Mouse (Mus musculus): ENCODE measurements around the gene Dusp16. TPM values are rescaled to one million over a fixed set of nuclear protein-coding genes. Genes with fewer than 3 reads are reported as not detected.

The Dusp16 gene
- polyA plus RNA-seq, 1 experiment from 2014 or later, result 21.1 TPM

DNA sequence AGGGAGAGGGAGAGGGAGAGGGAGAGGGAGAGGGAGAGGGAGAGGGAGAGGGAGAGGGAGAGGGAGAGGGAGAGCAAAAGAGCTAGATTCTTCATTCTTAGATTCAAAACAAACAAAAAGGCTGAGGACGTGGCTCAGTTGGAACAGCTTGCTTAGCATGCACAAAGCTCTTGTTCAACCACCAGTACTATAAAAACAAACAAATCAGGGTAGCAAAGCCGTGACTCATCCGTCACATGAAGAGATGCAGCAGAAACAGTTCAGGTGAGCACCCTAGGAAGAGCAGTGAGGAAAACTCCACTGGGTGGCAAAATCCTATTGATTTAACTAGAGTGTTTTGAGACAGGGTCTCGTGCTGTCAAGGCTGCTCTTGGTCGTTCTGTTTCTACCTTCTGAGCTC is 27.3 kb upstream of the Dusp16 start:
- ATAC-seq (ENCODE audit: low read depth), result no peak
- no peaks in the 10 kb centered on the region for H3K27me3 ChIP-seq (replicated peaks; ENCODE audit: control insufficient read depth, insufficient read depth, low read length)
- DNase-seq (ENCODE audit: low spot score), result peak; percentile 26
- no peaks in the 10 kb centered on the region for H3K9me3 ChIP-seq (ENCODE audit: control insufficient read depth, low read length)
- no peak overlapping the region for H3K9ac ChIP-seq (ENCODE audit: low read depth, low read length)
- WGBS, result 51% methylated on average over 5 of the region's 5 CpGs
- no peaks in the 10 kb centered on the region for H3K4me1 ChIP-seq (ENCODE audit: control insufficient read depth, insufficient read depth, low read length)
- no peak overlapping the region for H3K4me2 ChIP-seq (ENCODE audit: low read depth, low read length)
- no peak overlapping the region for H3K4me3 ChIP-seq (ENCODE audit: low read depth, low read length)
- H3K27ac ChIP-seq (replicated peaks; ENCODE audit: low read depth, low read length), result no peak overlapping the region
- H3K36me3 ChIP-seq (ENCODE audit: control insufficient read depth, insufficient read depth, low read length), result no peaks in the 10 kb centered on the region

DNA sequence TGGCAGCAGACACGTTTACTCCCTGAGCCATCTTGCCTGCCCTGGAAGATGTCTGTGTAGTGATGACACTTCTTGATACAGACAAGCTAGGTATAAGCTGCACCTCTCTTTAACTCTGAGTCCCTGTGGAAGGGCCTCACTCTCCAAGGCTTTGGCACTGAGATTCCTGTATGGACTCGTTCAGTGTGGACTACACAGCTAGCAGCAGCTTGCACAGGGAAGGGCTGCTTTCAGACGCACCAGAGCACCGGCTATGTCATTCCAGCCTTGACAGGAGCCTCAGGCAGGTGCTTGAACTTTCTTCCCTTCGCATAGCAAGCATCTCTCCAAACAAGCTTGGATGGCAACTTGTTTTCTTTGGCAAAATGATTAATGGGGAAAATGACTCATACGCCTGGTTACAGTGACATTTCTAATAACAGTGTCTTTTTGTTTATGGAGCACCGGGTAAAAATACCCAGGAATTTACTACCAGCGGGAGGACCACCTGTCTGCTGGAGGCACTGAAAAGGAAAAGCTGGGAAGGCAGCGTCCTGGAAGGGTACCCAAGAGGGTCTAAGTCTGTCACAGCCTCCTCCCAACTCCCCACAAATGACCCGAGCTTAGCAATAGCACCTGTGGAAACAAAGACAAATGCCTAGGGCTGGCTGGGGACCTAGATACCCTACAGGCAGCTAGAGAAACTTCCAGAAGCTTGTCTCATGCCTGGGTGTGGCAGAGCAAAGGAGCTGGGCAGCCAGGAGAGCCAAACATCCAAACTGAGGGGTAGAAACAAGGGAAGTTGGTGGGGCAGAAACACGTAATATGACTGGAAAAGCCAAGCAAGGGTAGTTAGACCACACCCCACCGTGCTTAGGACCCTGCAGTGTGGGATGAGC is 24.9 kb upstream of the Dusp16 start:
- Histone ChIP-seq H3K4me3 (ENCODE audit: low read depth, low read length) (no peak overlapping the region), H3K27ac (replicated peaks; ENCODE audit: low read depth, low read length) (0 out of 2 replicates have a peak overlapping the region, but pooled peaks have one; percentile 28), H3K4me2 (ENCODE audit: low read depth, low read length) (no peak overlapping the region), H3K9me3 (ENCODE audit: control insufficient read depth, low read length) (no peaks in the 10 kb centered on the region), H3K27me3 (replicated peaks; ENCODE audit: control insufficient read depth, insufficient read depth, low read length) (no peaks in the 10 kb centered on the region), H3K36me3 (ENCODE audit: control insufficient read depth, insufficient read depth, low read length) (no peaks in the 10 kb centered on the region), H3K4me1 (ENCODE audit: control insufficient read depth, insufficient read depth, low read length) (no peaks in the 10 kb centered on the region), H3K9ac (ENCODE audit: low read depth, low read length) (no peak overlapping the region)
- 53% methylated on average over 12 of the region's 12 CpGs for WGBS
- DNase-seq (ENCODE audit: low spot score) (peak; percentile 79), ATAC-seq (ENCODE audit: low read depth) (peak; percentile 73)

DNA sequence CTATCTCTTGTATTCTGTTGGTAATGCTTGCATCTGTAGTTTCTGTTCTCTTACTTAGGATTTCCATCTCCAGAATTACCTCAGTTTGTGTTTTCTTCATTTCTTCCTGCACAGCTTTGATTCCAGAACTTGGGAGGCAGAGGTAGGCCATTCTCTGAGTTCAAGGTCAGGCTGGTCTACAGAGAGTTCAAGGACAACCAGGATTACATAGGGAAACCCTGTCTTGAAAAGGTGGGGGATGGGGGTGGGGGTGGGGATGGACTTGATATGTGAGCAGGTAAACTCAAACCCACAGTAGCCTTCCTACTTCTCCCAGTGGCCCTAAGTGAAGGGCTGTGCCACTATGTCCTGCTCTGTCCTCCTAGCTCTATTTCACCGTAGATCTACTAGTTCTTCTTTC is 20.6 kb upstream of the Dusp16 start:
- Histone ChIP-seq H3K27me3 (replicated peaks; ENCODE audit: control insufficient read depth, insufficient read depth, low read length) (no peaks in the 10 kb centered on the region), H3K9ac (ENCODE audit: low read depth, low read length) (no peak overlapping the region), H3K36me3 (ENCODE audit: control insufficient read depth, insufficient read depth, low read length) (no peaks in the 10 kb centered on the region), H3K27ac (replicated peaks; ENCODE audit: low read depth, low read length) (no peak overlapping the region), H3K4me2 (ENCODE audit: low read depth, low read length) (no peak overlapping the region), H3K4me1 (ENCODE audit: control insufficient read depth, insufficient read depth, low read length) (no peaks in the 10 kb centered on the region), H3K4me3 (ENCODE audit: low read depth, low read length) (no peak overlapping the region), H3K9me3 (ENCODE audit: control insufficient read depth, low read length) (no peaks in the 10 kb centered on the region)
- WGBS, result 82% methylated on average over 1 of the region's 1 CpGs
- ATAC-seq (ENCODE audit: low read depth) (no peak), DNase-seq (ENCODE audit: low spot score) (no peak)

DNA sequence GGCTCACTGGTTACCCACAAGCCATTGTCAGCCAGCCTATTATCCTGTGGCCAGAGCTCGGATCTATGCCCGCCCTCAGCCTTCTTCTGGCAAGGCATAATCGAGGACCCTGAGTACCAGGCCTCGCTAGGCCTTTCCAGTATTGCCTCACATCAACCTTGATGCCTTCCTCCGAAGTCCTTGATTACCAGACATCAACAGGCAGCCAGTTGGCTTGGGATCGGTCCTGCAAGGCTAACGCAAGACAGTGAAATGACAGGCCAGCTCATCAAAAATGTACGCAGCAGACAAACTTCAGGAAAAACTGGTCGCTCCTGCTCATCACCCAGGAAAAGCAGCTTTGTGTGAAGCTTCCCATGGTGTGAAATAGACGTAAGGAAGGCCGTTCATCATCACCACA is 15.4 kb upstream of the Dusp16 start:
- no peak overlapping the region for H3K4me2 ChIP-seq (ENCODE audit: low read depth, low read length)
- WGBS, result 88% methylated on average over 11 of the region's 11 CpGs
- H3K27ac ChIP-seq (replicated peaks; ENCODE audit: low read depth, low read length), result no peak overlapping the region
- H3K27me3 ChIP-seq (replicated peaks; ENCODE audit: control insufficient read depth, insufficient read depth, low read length), result no peaks in the 10 kb centered on the region
- H3K36me3 ChIP-seq (ENCODE audit: control insufficient read depth, insufficient read depth, low read length), result no peaks in the 10 kb centered on the region
- no peak for DNase-seq (ENCODE audit: low spot score)
- ATAC-seq (ENCODE audit: low read depth), result no peak
- no peaks in the 10 kb centered on the region for H3K4me1 ChIP-seq (ENCODE audit: control insufficient read depth, insufficient read depth, low read length)
- no peak overlapping the region for H3K9ac ChIP-seq (ENCODE audit: low read depth, low read length)
- no peaks in the 10 kb centered on the region for H3K9me3 ChIP-seq (ENCODE audit: control insufficient read depth, low read length)
- no peak overlapping the region for H3K4me3 ChIP-seq (ENCODE audit: low read depth, low read length)

DNA sequence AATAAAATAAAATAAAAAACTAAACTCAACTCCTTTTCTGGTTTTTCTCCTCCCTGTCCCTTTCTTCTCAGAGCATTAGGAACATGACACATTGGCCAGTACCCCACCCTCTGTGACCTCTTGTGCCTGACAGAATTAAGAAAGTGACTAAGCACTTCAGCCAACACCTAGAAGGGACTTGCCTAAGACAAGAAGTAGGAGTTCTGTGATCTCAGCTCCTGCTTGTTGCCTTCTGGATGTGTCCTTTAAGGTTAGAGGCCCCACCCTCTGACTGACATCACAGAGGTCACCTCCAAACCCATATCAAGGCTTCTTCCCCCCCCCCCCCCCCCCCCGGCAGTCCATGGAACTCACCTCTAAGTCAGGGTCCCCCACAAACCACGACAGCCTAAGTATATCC is 14.7 kb upstream of the Dusp16 start:
- H3K27me3 ChIP-seq (replicated peaks; ENCODE audit: control insufficient read depth, insufficient read depth, low read length), result no peaks in the 10 kb centered on the region
- DNase-seq (ENCODE audit: low spot score) (no peak), ATAC-seq (ENCODE audit: low read depth) (no peak)
- H3K36me3 ChIP-seq (ENCODE audit: control insufficient read depth, insufficient read depth, low read length), result no peaks in the 10 kb centered on the region
- no peaks in the 10 kb centered on the region for H3K9me3 ChIP-seq (ENCODE audit: control insufficient read depth, low read length)
- WGBS, result 70% methylated on average over 1 of the region's 2 CpGs
- no peaks in the 10 kb centered on the region for H3K4me1 ChIP-seq (ENCODE audit: control insufficient read depth, insufficient read depth, low read length)
- no peak overlapping the region for H3K9ac ChIP-seq (ENCODE audit: low read depth, low read length)
- H3K4me2 ChIP-seq (ENCODE audit: low read depth, low read length), result no peak overlapping the region
- no peak overlapping the region for H3K4me3 ChIP-seq (ENCODE audit: low read depth, low read length)
- H3K27ac ChIP-seq (replicated peaks; ENCODE audit: low read depth, low read length), result no peak overlapping the region

DNA sequence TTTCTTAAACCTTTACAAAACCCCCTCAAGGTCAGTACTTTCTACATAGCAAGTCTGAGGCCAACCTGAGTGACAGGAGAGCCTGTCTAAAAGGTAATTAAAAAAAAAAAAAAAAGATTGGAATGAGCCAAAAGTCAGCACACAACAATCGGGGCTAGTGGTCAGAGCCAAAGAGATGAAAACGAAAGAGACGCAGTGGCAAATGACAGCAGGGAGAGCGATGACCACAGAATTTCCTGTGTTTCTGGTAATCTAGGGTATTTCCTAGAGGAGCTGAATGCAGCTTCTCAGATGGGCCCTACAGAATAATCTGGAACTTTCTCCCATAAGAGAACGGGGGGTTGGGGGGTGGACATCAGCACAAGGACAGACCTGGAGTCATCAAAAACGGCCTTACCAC is 13.7 kb upstream of the Dusp16 start:
- ATAC-seq (ENCODE audit: low read depth), result no peak
- no peak overlapping the region for H3K27ac ChIP-seq (replicated peaks; ENCODE audit: low read depth, low read length)
- no peaks in the 10 kb centered on the region for H3K27me3 ChIP-seq (replicated peaks; ENCODE audit: control insufficient read depth, insufficient read depth, low read length)
- no peak for DNase-seq (ENCODE audit: low spot score)
- no peak overlapping the region for H3K4me3 ChIP-seq (ENCODE audit: low read depth, low read length)
- no peaks in the 10 kb centered on the region for H3K36me3 ChIP-seq (ENCODE audit: control insufficient read depth, insufficient read depth, low read length)
- no peak overlapping the region for H3K9ac ChIP-seq (ENCODE audit: low read depth, low read length)
- no peaks in the 10 kb centered on the region for H3K4me1 ChIP-seq (ENCODE audit: control insufficient read depth, insufficient read depth, low read length)
- WGBS, result 87% methylated on average over 6 of the region's 6 CpGs
- no peak overlapping the region for H3K4me2 ChIP-seq (ENCODE audit: low read depth, low read length)
- no peaks in the 10 kb centered on the region for H3K9me3 ChIP-seq (ENCODE audit: control insufficient read depth, low read length)

DNA sequence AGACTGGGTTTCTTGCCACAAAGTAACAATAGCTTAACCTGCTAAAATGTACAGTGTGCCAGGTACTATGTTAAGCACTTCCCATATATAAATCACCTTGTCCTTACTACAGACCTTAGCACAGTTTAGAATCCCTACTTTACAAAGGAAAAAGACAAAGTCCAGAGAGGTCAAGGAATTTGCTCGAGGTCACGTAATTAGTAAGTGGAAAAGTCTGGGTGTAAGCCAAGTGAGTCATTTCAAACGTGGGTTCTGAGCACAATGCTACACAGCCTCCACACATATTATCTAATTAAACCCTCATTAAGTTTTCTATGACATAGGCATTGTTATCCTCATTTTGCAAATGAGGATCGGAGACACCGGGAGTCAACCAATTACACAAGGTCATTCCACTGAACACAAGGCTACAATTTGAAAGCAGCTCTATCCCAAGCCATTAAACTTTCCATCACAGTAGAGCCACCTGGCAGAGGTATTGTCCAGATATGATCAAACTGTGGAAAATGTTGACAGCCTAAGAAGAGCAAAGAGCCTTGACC is 12.4 kb upstream of the Dusp16 start:
- H3K36me3 ChIP-seq (ENCODE audit: control insufficient read depth, insufficient read depth, low read length), result no peaks in the 10 kb centered on the region
- no peaks in the 10 kb centered on the region for H3K4me1 ChIP-seq (ENCODE audit: control insufficient read depth, insufficient read depth, low read length)

DNA sequence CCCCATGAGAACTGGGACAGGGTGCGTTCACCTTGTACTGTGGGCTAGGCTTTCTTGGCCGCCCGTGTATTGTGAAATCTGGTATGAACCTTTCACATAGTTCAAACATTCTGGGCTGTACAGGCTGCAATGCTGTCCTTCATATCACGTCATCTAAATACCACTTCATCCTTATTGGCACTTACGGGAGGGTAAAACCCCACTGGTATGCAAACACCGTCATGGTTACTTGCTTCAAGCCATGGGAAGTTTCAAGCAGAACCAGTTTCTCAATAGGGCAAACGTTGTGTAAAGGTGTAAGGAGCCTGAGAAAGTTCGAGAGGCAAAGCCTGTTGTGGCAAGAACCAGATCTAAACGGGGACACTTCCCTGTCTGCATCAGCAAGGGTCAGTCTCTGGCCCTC is 10.2 kb upstream of the Dusp16 start:
- no peaks in the 10 kb centered on the region for H3K4me1 ChIP-seq (ENCODE audit: control insufficient read depth, insufficient read depth, low read length)
- no peak overlapping the region for H3K9ac ChIP-seq (ENCODE audit: low read depth, low read length)
- no peak overlapping the region for H3K4me3 ChIP-seq (ENCODE audit: low read depth, low read length)
- H3K4me2 ChIP-seq (ENCODE audit: low read depth, low read length), result no peak overlapping the region
- no peaks in the 10 kb centered on the region for H3K36me3 ChIP-seq (ENCODE audit: control insufficient read depth, insufficient read depth, low read length)
- H3K27ac ChIP-seq (replicated peaks; ENCODE audit: low read depth, low read length), result no peak overlapping the region
- WGBS, result 65% methylated on average over 9 of the region's 9 CpGs
- ATAC-seq (ENCODE audit: low read depth), result peak; percentile 76
- DNase-seq (ENCODE audit: low spot score), result peak; percentile 72
- H3K9me3 ChIP-seq (ENCODE audit: control insufficient read depth, low read length), result no peaks in the 10 kb centered on the region
- no peaks in the 10 kb centered on the region for H3K27me3 ChIP-seq (replicated peaks; ENCODE audit: control insufficient read depth, insufficient read depth, low read length)

More for the DNA sequence above, 12.4 kb upstream of the Dusp16 start:
- H3K4me2 ChIP-seq (ENCODE audit: low read depth, low read length), result no peak overlapping the region
- H3K9me3 ChIP-seq (ENCODE audit: control insufficient read depth, low read length), result no peaks in the 10 kb centered on the region
- ATAC-seq (ENCODE audit: low read depth), result no peak
- H3K27me3 ChIP-seq (replicated peaks; ENCODE audit: control insufficient read depth, insufficient read depth, low read length), result no peaks in the 10 kb centered on the region
- H3K27ac ChIP-seq (replicated peaks; ENCODE audit: low read depth, low read length), result no peak overlapping the region
- DNase-seq (ENCODE audit: low spot score), result no peak
- no peak overlapping the region for H3K4me3 ChIP-seq (ENCODE audit: low read depth, low read length)
- no peak overlapping the region for H3K9ac ChIP-seq (ENCODE audit: low read depth, low read length)
- 64% methylated on average over 5 of the region's 5 CpGs for WGBS

DNA sequence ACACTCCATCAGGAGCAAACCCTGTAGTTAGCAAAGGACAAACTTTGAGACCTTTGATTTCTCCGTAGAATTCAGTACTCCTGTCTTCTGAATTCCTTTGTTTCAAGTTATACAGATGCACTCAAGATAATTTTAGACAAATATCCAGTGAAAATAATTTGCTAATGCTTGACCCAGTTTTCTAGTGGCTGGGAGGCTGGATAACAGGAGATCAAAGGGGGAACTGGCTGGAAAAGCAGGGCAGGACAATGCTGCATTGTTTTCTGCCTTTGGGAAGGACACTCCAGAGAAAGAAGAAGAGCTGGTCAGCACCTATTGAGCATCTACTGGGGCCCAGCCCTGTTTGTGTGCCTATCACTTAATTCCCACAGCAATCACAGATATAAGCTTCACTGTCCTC is 9.1 kb upstream of the Dusp16 start:
- no peak overlapping the region for H3K9ac ChIP-seq (ENCODE audit: low read depth, low read length)
- DNase-seq (ENCODE audit: low spot score), result no peak
- H3K27ac ChIP-seq (replicated peaks; ENCODE audit: low read depth, low read length), result no peak overlapping the region
- H3K27me3 ChIP-seq (replicated peaks; ENCODE audit: control insufficient read depth, insufficient read depth, low read length), result no peaks in the 10 kb centered on the region
- 54% methylated on average over 1 of the region's 1 CpGs for WGBS
- no peak overlapping the region for H3K4me3 ChIP-seq (ENCODE audit: low read depth, low read length)
- H3K4me2 ChIP-seq (ENCODE audit: low read depth, low read length), result no peak overlapping the region
- no peaks in the 10 kb centered on the region for H3K36me3 ChIP-seq (ENCODE audit: control insufficient read depth, insufficient read depth, low read length)
- H3K4me1 ChIP-seq (ENCODE audit: control insufficient read depth, insufficient read depth, low read length), result no peaks in the 10 kb centered on the region
- no peaks in the 10 kb centered on the region for H3K9me3 ChIP-seq (ENCODE audit: control insufficient read depth, low read length)
- no peak for ATAC-seq (ENCODE audit: low read depth)
